Mouse (Mus musculus): ENCODE measurements around the gene Gm44973.

- TF ChIP-seq CTCF (IDR thresholded peaks at IDR 0.05) (peak; percentile 64), POLR2A (IDR thresholded peaks at IDR 0.05; ENCODE audit: insufficient read depth, low read depth, low read length) (no peak), EP300 (IDR thresholded peaks at IDR 0.05; ENCODE audit: insufficient read depth, low read depth, low read length) (no peak)
Observed at GRCm38 (mm10) chr7:4999876-5000275, 15.4 kb upstream of the Gm44973 start.
